Mouse (Mus musculus) brain, adult 2 months (tissue): ENCODE results near the gene Ubqln1.

Experiments used
- DNase-seq: peaks from one replicate; pipeline ENCODE4 v3.0.0; 2011; ENCODE audit warnings: low read depth, low spot score

Ubqln1 gene

GRCm38 (mm10) chr13:58201343-58201742 is 14.1 kb downstream of the Ubqln1 start:
- DNase-seq, result no peak

- no peak for DNase-seq
Measured at GRCm38 (mm10) chr13:58197981-58198640, 17.3 kb downstream of the Ubqln1 start.

GRCm38 (mm10) chr13:58197211-58197610 is 18.2 kb downstream of the Ubqln1 start:
- no peak for DNase-seq

DNA sequence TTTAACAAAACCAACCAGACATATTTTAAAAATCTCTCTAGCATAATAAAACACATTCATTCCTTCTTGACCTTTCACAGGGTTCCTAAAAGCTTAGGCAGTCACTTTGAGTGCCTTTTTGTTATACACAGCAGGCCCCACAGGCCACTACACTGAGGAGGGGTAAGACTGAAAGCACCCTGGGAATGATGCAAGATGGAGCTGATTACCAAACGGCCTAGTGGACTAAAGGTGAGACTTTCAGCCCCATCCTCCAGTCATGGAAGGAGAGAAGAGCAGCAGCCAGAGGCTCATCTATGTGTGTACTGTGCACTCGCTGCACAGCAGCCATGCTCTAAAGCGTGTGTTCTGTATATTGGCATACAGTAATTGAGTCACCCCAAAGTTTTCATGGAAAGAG is 20.5 kb downstream of the Ubqln1 start:
- no peak for DNase-seq

GRCm38 (mm10) chr13:58193221-58193620 is 22.2 kb downstream of the Ubqln1 start:
- no peak for DNase-seq

GRCm38 (mm10) chr13:58192146-58192545 is 23.3 kb downstream of the Ubqln1 start:
- peak; percentile 66 for DNase-seq

DNA sequence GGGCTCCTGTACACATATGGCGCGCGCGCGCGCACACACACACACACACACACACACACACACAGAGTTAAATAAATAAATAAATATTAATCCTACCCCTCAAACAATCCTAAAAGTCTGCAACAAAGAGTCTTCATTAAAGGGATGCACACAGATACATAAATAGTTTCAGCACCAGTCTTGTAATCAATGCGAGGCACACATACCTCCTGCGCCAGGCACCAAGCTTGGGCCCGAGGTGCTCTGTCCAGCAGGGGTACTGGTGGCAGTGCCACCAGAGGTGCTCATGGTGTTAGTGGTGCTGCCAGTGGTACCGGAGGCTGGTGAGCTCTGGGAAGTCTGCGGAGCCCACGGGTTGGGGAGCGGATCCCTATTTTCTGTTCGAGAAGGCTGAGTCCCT is 23.9 kb downstream of the Ubqln1 start:
- DNase-seq, result no peak

- DNase-seq, result peak; percentile 77
Measured at GRCm38 (mm10) chr13:58189473-58189872, 26.0 kb downstream of the Ubqln1 start.

- DNase-seq, result peak; percentile 93
Measured at GRCm38 (mm10) chr13:58188412-58188811, 27.0 kb downstream of the Ubqln1 start.

- DNase-seq, result no peak
Measured at GRCm38 (mm10) chr13:58187751-58188150, 27.7 kb downstream of the Ubqln1 start.

DNA sequence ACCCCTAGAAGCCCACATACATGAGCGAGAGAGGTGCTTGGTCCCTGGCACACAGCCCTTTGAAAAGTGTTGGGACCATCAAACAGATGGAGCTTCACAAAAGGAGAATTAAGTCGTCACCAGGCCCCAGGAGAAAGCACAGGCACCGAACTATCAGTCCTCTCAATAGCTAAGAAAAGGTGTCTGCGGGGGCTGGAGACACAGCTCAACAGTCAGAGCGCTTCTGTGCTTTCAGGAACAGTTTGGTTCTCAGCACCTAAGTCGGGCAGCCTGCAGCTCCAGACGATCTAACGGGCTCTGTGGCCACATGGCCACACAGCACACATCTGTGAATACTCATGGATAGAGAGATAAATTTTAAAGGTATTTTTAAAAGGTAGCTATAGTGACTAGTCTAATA is 29.2 kb downstream of the Ubqln1 start:
- DNase-seq, result peak; percentile 71

GRCm38 (mm10) chr13:58184111-58184510 is 31.3 kb downstream of the Ubqln1 start:
- no peak for DNase-seq

DNA sequence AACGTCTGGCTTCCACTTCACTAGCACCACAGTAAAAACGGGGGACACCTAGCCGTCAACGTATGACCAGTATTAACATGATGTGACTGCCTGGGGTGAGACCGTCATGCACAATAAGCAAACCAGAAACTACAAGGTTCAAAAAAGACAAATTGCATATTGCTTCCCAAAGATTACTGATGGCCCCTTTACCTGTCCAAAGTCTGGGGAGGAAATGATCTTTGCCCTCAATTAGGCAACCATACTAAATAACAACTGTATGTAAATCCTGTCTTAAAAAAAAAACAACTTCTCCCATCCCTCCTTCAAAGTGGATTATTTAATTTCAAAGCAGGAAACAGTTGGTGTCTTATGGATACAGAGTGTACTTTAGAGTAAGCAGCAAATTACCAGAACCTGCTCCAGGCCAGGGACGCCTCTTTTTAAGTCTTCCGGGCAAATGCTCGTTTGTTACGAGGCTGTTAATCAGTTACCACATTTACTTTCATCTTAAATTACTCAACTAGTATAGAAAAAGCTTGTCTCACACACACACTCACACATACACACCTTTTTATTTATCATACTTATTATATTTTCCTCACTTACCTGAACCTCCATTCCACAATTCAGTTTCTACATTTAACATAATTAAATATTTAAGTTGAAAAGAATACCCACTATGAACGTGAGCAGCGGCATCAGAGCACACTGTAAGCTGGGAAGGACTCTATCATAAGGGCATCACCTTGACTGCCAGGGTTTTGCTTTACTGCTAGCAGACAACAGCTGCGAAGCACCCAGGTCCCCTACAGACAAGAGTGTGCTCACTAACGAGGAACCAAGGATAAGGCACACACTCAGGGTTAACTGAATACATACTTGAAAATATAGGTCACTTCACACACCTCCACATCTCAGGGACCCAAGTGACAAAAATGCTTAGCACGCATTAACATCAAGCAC is 33.6 kb downstream of the Ubqln1 start:
- no peak for DNase-seq

- no peak for DNase-seq
Measured at GRCm38 (mm10) chr13:58177511-58178208, 37.8 kb downstream of the Ubqln1 start.

DNA sequence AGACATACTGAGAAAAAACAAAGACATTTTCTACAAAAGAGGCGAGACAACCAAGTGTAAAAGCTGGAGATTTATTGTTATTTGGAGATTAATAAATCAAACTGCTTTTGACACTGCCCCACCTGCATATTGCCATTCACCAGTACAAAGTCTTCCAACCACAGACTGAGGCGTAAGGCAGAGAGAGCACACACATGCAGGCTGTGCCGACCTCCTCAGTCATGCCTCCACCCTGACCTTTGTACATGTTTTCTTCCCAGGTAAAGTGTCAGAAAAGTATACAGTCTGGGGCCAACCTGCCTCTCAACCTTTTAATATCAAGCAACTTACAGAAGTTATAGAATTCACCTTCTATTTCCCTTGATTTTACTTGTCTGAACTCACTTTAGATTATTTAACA is 39.3 kb downstream of the Ubqln1 start:
- DNase-seq, result no peak

GRCm38 (mm10) chr13:58168119-58168518 is 47.3 kb downstream of the Ubqln1 start:
- no peak for DNase-seq

GRCm38 (mm10) chr13:58163343-58163742 is 52.1 kb downstream of the Ubqln1 start:
- DNase-seq, result no peak

DNA sequence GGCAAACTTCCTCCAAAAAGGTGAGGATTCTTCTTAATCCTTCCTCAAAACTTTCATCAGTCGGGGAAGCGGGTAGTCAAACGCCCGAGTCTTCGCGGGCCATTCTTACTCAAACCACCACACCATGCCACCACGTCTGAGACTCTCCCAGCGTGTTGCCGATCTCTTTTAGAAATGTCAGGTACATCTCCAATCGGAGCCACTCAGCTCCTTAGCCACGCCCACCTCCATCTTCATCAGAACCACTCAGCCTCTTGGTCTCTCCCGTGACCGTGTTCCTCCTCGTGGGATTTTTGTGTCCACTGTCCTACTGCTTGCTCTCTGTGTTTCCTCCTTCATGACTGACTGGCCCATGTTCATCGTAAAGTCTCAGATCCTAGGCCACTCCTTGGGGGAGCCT is 54.7 kb downstream of the Ubqln1 start:
- DNase-seq, result no peak

- peak; percentile 95 for DNase-seq
Measured at GRCm38 (mm10) chr13:58158099-58158912, 57.1 kb downstream of the Ubqln1 start.

DNA sequence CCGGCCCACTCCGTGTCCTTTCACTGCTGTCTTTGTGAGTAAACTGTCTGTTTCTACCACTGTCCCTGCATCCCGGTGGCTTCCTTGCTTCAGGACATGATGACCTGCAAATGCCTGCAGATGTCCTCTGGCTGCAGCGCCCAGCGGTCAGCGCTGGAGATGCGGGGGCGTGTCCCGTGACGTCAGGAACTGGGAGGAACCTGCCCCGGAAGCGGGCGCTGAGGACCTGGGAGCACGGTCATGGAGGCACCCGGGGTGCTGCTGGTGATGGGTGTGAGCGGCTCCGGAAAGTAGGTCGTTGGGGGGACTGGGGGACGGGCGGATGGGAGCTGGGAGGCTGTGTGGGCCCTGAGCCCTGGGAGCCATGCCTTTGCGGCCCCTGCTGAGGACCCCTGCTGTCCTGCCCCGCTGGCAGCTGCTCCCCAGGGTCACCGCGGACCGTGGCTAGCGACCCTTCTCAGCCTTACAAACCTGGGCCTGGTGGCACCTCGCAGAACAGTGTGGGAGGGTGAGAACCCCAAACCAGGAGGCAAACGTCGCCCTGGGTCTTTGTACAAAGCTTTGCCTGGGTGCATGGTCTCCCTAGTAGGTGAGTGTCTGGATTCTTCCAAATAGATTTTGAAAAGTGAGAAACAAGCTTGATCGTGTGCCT is 57.9 kb downstream of the Ubqln1 start, which contains the start of gene Idnk:
TSS of gene Idnk (plus strand) at position 203 of the 652 bp plus-strand sequence.
- DNase-seq, result peak; percentile 93

DNA sequence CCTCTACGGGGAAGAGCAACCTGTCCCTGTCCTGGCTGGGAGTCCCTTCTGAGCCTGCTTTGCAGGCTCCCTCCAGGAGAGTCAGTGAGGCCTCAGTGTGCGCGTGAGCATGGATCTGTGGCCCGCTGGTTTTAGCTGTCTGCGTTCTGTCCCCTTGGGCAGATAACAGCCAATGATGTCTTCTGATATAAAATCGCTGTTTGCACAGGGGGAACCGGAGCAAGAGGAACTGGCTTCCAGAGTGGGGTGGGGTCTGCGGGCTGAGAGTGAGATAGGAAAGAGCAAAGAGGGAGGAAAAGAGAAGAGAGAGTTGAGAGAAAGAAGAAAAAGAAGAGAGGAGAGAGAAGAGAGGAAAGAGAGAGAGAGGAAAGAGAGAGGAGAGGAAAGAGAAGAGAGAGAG is 58.4 kb downstream of the Ubqln1 start:
- peak; percentile 45 for DNase-seq
